Mouse (Mus musculus) ES-E14 (cell line): ENCODE measurements around the gene Mpeg1. TPM values are rescaled to one million over a fixed set of nuclear protein-coding genes. Genes with fewer than 3 reads are reported as not detected.

ENCODE experiments used
- DNase-seq: peaks from one replicate; pipeline ENCODE4 v3.0.0-alpha.2; 2013; ENCODE audit warnings: low read depth, low spot score
- H3K27ac ChIP-seq: 2 replicates; pipeline ENCODE4 v1.5.1; 2012; ENCODE audit warnings: low read depth, mild to moderate bottlenecking, low read length, moderate library complexity, mixed read lengths; ENCODE audit not compliant: poor library complexity, insufficient read depth, severe bottlenecking
- H3K36me3 ChIP-seq: 2 replicates; pipeline ENCODE4 v1.6.1; 2012; ENCODE audit warnings: mild to moderate bottlenecking, low read length, moderate library complexity, mixed read lengths; ENCODE audit not compliant: control insufficient read depth, poor library complexity, insufficient read depth, severe bottlenecking
- H3K4me1 ChIP-seq, 2 experiments: fragments of 150-350 bp in 1 of 2; sonication (generic) in 1 of 2; 2 replicates each; pipeline ENCODE4 v1.6.1; 2012; ENCODE audit warnings: low read length in 2 of 2, mild to moderate bottlenecking in 1 of 2, mixed read lengths in 1 of 2; ENCODE audit not compliant: control insufficient read depth in 2 of 2, insufficient read depth in 2 of 2, poor library complexity in 1 of 2
- H3K4me3 ChIP-seq, 2 experiments: fragments of 150-350 bp in 1 of 2; sonication (generic) in 1 of 2; 2 replicates each; pipeline ENCODE4 v1.5.1; 2012; ENCODE audit warnings: low read length in 2 of 2, low read depth in 1 of 2, mild to moderate bottlenecking in 1 of 2, mixed read lengths in 1 of 2; ENCODE audit not compliant: insufficient read depth in 1 of 2, poor library complexity in 1 of 2, severe bottlenecking in 1 of 2
- H3K9ac ChIP-seq: 2 replicates; pipeline ENCODE4 v1.6.1; 2012; ENCODE audit warnings: low read depth, mild to moderate bottlenecking, low read length, mixed read lengths; ENCODE audit not compliant: poor library complexity, insufficient read depth, severe bottlenecking
- H3K9me3 ChIP-seq: fragments of 150-350 bp; sonication (generic); 2 replicates; pipeline ENCODE4 v1.6.1; 2012; ENCODE audit warnings: low read depth, mild to moderate bottlenecking, low read length; ENCODE audit not compliant: control insufficient read depth, insufficient read depth
- CHD2 ChIP-seq: IDR thresholded peaks from 2 replicates; pipeline ENCODE4 v1.6.1; 2014; ENCODE audit warnings: mild to moderate bottlenecking, low read depth, low read length, inconsistent platforms
- HCFC1 ChIP-seq: IDR thresholded peaks from 2 replicates; pipeline ENCODE4 v1.6.1; 2012; ENCODE audit warnings: low read length, inconsistent platforms, borderline replicate concordance; ENCODE audit not compliant: insufficient read depth
- MAFK ChIP-seq: IDR thresholded peaks from 2 replicates; pipeline ENCODE4 v1.6.1; 2014; ENCODE audit warnings: mild to moderate bottlenecking, low read depth, low read length, inconsistent platforms; ENCODE audit not compliant: insufficient read depth
- ZC3H11A ChIP-seq: IDR thresholded peaks from 2 replicates; pipeline ENCODE4 v1.6.1; 2012; ENCODE audit warnings: low read depth, mild to moderate bottlenecking, inconsistent platforms, low read length, borderline replicate concordance
- ZNF384 ChIP-seq: IDR thresholded peaks from 2 replicates; pipeline ENCODE4 v1.6.1; 2012; ENCODE audit warnings: low read depth, low read length, inconsistent platforms
- in situ Hi-C, 2 experiments: fragments of 600-800 bp; cut with MboI; formaldehyde crosslinking; loops; one replicate each; pipeline ENCODE4 v1.15.1; 2025; ENCODE audit warnings: low sequenced_read_pairs in 2 of 2, inconsistent platforms in 1 of 2; ENCODE audit not compliant: unreplicated experiment in 2 of 2
- total RNA-seq: library from RNA; depleted of rRNA; stranded (reverse); fragments of 300-350 nt; gene quantifications from 2 replicates; pipeline ENCODE4 v1.2.3, GENCODE M21; 2012

Mpeg1 gene
- total RNA-seq, 1 experiment = 0.18 TPM

- H3K9me3 ChIP-seq = no peaks in the 10 kb centered on the region
- in situ Hi-C loops = no loop called here
- TF ChIP-seq CHD2 = no peak
- no peak for TF ChIP-seq ZC3H11A
- no peak for TF ChIP-seq ZNF384
- no peak for TF ChIP-seq MAFK
- no peak for TF ChIP-seq HCFC1
- no peak for DNase-seq
- H3K36me3 ChIP-seq = no peaks in the 10 kb centered on the region
- H3K4me1 ChIP-seq = peaks cover 0 to 27% of the 10 kb centered on the region in 2 experiments; a peak in 2 of 4 replicates
- no peak overlapping the region for H3K9ac ChIP-seq
- H3K27ac ChIP-seq = no peak overlapping the region
- no peak overlapping the region for H3K4me3 ChIP-seq
These were observed 25.1 kb downstream of the Mpeg1 start for GRCm38 (mm10) chr19:12485631-12486030.

- Histone ChIP-seq H3K9me3 (no peaks in the 10 kb centered on the region), H3K4me3 (no peak overlapping the region), H3K9ac (no peak overlapping the region), H3K27ac (no peak overlapping the region), H3K4me1 (peaks cover 0 to 27% of the 10 kb centered on the region in 2 experiments; a peak in 2 of 4 replicates), H3K36me3 (peaks cover 4% of the 10 kb centered on the region; the same call in 1 of the 2 replicates)
- TF ChIP-seq CHD2 = no peak
- no peak for TF ChIP-seq HCFC1
- TF ChIP-seq MAFK = no peak
- no peak for TF ChIP-seq ZC3H11A
- no peak for TF ChIP-seq ZNF384
- no peak for DNase-seq
- in situ Hi-C loops = no loop called here
These were observed 26.3 kb downstream of the Mpeg1 start for GRCm38 (mm10) chr19:12486875-12487274.

GRCm38 (mm10) chr19:12487511-12488204 is 27.1 kb downstream of the Mpeg1 start:
- H3K9ac ChIP-seq = no peak overlapping the region
- no peak overlapping the region for H3K4me3 ChIP-seq
- TF ChIP-seq HCFC1 (no peak), CHD2 (no peak), MAFK (no peak), ZNF384 (no peak), ZC3H11A (no peak)
- H3K27ac ChIP-seq = no peak overlapping the region
- in situ Hi-C loops = no loop called here
- H3K9me3 ChIP-seq = no peaks in the 10 kb centered on the region
- no peak for DNase-seq
- peaks cover 0 to 27% of the 10 kb centered on the region in 2 experiments; a peak in 2 of 4 replicates for H3K4me1 ChIP-seq
- peaks cover 8% of the 10 kb centered on the region; the same call in 1 of the 2 replicates for H3K36me3 ChIP-seq

- H3K9me3 ChIP-seq = no peaks in the 10 kb centered on the region
- no peak for DNase-seq
- in situ Hi-C loops = no loop called here
- peak overlapping the region; percentile 97 for H3K27ac ChIP-seq
- H3K4me1 ChIP-seq = peaks cover 0 to 27% of the 10 kb centered on the region in 2 experiments; a peak in 2 of 4 replicates
- peaks cover 8% of the 10 kb centered on the region; the same call in 1 of the 2 replicates for H3K36me3 ChIP-seq
- TF ChIP-seq ZNF384 (no peak), ZC3H11A (0 out of 2 replicates have a peak, but pooled peaks have one; percentile 15)
- peak overlapping the region; percentile 20 to 38; a peak in 3 of 4 replicates for H3K4me3 ChIP-seq
- peak overlapping the region; percentile 40 for H3K9ac ChIP-seq
These were observed 27.8 kb downstream of the Mpeg1 start for GRCm38 (mm10) chr19:12488205-12488966.
